Mouse (Mus musculus): Measurements from ENCODE around the gene Nap1l3.

The Nap1l3 gene

DNA sequence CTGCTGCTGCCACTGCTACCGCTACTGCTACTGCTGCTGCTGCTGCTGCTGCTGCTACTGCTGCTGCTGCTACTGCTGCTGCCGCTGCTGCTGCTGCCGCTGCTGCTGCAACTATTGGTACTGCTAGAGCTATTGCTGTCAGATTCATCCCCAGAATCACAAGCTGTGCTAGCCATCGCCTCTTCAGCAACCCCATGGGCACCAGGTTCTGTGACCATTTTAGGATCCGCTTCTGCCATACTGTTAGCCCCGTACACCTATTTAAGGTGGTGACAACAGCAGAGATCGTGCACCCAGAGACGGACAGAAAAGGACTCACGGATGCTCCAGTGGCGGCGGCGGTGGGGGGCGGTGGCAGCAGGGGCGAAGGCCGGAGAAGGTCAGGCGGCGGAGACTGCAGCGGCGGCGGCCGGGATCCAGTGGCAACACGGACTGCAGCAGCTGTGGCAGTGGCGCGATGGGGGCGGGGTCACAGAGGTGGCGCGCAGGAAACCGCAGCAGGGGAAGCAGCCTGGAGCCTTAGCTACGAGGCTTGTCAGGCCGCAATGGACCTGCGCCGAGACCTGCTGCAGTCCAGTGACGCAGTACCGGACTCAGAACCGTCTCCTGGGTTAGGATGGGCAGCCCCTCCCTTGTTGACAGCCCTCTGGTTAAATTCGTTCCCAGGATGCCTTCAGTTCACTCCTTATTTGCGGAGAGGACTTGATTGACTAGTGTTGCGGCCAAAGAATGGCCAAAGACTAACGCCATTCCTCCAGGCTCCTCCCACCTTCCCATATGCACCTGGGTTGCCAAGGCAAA, at the start of gene Nap1l3:
Gene Nap1l3 (minus strand): TSS at position 621 of the 801 bp plus-strand sequence.
- DNase-seq (ENCODE audit: low read depth, low spot score) = peak; percentile 73

- DNase-seq (ENCODE audit: low read depth, low spot score) = no peak
Measured at GRCm38 (mm10) chrX:122397652-122398051, 451 bp upstream of the Nap1l3 start.
